Mouse (Mus musculus): ENCODE data around the gene Metap2.

DNA sequence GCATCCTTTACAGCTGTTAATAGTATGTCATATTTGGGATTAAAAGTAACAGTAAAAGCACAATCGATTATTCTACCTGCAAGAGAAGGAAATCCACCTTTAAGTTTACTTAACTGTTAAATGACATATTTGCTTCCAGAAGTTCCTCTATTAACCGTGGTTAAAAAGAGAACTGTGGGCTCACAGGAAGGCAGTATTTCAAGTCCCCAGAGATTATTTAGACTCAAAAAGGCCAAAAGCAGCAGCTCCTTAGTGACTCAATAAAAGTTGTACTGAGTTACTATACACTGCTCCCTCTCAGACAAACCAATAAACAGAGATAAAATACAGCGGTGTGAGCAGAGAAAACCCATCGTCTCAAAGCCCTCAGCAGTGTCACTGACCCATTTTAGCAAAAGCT lies 28.0 kb downstream of the Metap2 start:
- TF ChIP-seq CTCF (IDR thresholded peaks at IDR 0.05; ENCODE audit: low read depth) (no peak), EP300 (optimal IDR thresholded peaks at IDR 0.05) (no peak)

Data from stomach, postnatal 0 days (tissue).